Mouse (Mus musculus): ENCODE measurements around the gene Gar1.

- no peak for TF ChIP-seq POLR2A (IDR thresholded peaks at IDR 0.05; ENCODE audit: borderline replicate concordance, insufficient read depth, low read length)
- TF ChIP-seq CTCF (IDR thresholded peaks at IDR 0.05; ENCODE audit: borderline replicate concordance, insufficient read depth, low read depth, low read length) = no peak
These were observed 48.0 kb upstream of the Gar1 start for GRCm38 (mm10) chr3:129879131-129879757.
